Mouse (Mus musculus) left cerebral cortex, adult 11 months (tissue): ENCODE measurements around the gene Slc36a2.

Source experiments
- DNase-seq: peaks from one replicate; pipeline ENCODE4 v3.0.0; 2022; ENCODE audit warnings: low spot score

Slc36a2 gene

DNA sequence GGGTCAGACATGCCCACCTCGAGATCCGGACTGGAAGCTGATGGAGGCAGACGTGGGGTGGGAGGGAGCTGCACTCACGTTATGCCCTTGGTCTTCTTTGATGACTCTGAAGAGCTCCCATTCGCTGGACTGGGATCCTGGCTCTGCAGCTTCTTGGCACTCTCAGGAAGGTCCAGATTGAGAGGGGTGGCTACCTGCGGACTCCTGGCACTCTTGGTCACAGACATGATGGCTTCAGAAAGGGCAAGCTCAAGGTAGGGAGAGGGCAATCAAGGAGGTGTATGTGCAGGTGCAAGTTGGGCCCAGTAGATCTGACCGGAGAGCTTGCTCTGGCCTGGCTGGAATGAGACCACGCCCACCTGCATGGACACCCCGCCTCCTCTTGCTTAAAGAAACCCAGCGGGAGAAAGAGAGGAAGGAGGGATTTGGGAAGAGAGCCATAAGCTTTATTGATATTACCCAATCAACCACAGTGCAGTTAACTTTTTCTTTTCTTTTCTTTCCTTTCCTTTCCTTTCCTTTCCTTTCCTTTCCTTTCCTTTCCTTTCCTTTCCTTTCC, at the start of gene Slc36a2:
Slc36a2 (minus strand) TSS at position 345 of the 559 bp plus-strand sequence.
- DNase-seq = no peak

DNA sequence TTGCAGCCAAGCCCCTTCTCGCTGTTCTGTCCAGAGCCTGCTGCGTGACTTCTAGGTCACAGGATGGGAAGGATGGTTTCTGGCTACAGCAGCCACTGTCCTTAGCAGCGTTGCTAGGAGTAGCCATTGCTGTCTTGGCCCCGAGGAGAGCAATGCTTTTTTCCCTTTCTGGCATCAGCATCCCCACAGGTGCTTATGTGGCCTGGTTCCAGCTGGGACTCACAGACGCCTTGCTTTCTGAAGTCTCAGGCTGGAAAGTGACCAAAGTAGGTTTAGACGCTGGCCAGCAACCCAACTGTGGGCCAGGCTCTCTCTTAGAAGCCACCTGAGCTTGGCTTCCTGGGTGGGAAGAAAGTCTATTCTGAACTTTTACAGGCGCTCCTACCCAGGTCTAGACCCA, 49.4 kb upstream of the Slc36a2 start:
- DNase-seq = no peak

DNA sequence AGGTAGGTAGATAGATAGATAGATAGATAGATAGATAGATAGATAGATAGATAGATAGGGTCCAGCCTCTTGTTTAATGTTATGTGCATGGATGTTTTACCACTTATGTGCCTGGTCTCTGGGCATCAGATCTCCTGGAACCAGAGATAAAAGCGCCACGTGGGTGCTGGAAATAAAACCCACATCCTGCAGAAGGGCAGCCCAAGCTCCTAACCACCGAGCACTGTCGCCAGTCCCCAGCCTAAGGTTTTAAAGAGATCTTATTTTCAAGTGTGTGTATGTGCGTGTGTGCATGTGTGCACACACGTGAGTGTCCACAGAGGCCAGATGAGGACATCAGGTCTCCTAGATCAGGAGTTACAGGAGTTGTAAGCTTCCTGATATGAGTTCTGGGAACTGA, 46.2 kb upstream of the Slc36a2 start:
- DNase-seq = no peak

DNA sequence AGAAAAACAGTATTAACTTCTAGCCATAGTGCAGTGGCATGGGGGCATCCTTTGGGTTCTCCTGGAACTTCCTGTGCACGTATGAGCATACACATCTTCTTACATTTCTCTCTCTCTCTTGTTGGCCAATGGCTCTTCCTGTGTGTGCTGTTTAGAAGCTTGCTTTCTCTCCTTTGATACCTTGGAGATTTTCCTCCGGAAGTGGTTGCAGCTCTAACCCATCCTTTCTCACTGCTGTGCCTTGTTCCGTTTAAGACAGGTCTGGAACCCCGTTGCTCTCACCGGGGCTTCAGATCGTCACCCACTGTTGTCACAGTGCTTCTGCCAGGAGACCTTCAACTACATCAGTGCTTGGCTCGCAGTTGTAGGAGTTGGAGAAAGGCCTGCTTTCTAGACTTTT, 36.4 kb upstream of the Slc36a2 start:
- DNase-seq = no peak

DNA sequence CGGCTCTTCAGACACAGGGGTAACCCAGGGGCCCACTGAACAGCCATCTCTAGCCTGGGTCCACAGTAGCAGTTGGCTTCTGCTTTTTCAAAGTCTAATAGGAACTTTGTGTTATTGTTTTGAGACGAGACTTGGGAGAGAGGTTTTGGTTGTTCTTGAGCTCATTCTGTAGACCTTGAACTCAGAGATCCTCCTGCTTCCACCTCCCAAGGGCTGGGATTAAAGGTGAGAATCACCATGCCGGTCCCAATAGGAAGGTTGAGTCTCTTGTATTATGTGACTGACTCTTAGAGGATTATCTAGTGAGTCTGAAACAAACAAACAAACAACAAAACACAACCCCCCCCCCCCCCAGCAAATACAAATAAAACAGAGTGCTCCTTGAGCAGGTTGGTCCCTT, 33.6 kb upstream of the Slc36a2 start:
- DNase-seq = no peak

DNA sequence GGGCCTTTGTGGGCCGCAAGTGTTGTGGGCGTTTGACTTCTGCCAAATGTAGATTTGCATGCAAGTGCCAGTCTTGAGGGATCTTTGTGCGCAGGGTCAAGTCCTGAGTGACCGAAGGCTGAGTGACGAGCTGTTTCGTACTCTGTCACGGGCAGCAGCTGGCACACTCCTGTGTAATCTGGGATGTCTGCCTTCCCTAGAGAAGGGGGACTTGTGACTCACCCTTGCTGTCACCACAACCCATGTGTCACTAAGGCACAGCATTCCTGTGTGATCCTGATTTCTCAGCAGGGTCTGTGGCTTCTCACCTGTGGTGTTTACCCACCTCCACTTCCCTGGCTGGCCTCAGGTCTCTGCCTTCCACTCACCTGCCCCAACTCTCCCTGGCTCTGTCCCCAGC, 33.0 kb upstream of the Slc36a2 start:
- no peak for DNase-seq

DNA sequence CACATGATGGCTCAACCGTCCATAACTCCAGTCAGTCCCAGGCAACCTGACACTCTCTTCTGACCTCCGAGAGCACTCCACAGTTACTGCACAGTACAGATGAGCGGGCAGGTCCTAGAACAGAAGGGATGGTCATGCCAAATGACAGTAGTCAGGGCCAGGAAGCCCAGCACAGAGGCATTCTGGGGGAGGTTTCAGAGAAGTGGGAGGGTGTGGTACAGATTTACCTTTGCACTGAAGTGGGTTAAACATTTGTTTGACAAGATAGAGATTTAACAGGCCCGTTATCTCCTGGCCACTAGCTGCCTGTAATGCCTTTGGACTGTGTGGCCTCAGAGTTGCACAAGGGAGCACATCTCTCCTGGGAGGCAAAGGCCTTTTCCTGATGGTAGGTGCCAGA, 32.5 kb upstream of the Slc36a2 start:
- no peak for DNase-seq

DNA sequence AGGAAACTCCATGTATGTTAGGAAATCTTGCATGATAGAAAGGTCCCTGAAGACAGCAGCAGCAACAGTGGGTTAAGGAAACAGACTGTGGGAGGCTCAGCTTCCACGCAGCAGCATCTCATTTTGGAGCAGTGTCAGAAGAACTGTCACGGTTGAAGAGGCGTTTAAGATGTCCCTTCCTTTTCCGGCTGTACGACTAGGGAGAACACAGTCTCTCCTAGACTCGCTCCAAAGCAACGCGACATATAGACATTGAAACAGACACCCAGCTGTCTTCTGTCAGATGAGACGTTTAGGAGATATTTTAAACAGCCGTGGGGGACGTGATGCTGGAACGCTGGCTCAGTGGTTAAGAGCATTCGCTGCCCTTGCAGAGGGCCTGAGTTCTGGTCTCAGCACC, 32.0 kb upstream of the Slc36a2 start:
- no peak for DNase-seq

DNA sequence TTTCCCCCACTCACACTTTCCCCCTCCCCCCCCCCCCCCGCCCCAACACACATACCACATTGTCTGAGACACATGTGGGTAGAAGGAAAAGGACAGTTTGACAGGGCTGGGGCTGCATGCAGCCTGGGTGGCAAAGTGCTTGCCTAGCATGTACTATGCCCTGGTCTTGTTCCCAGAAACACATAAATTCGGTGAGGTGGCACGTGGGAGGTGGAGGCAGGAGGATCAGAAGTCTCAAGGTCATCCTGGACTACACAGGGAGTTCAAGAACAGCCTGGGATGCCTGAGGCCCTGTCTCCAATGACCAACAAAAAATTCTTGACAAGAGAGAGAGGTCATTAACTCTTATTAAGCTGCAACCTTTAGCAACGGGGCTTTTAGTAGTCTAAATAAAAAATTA, 31.2 kb upstream of the Slc36a2 start:
- no peak for DNase-seq

DNA sequence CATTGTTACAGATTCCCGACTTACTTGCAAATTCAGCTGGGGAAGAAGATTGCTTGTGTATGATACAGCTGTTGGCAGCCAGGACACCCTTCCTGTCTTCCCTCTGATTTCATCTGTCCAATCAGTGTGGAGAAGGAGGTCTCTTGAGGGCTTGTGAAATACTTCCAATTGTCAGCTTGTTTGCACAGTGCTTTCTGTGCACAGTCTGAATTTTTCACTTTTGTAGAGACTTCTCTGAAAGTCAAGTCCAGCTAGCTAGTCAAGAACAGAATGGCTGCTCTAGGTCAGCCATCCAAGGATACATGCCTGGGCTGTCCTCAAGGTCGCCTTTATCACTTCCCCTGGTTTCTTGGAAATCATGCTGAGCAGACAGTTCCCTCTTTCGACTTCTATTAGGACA, 30.1 kb upstream of the Slc36a2 start:
- no peak for DNase-seq

DNA sequence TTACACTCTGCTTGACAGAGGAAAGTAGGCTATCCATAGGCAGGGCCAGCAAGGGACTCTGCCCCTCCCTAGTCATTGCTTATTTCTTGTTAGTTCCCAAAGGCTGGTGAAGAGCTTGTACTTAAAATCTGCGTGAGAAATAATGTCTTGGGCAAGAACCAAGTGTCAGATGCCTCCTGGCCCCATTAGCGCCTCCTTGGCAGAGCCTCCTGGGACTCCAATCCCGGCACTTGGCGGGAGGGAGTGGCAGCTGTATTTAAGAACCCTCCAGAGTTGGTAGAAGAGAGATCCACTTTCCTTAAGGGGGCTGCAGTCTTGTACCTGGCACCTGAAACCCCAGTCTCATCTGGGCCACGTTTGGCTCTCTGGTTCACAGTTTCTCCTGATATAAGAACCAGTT, 29.3 kb upstream of the Slc36a2 start:
- DNase-seq = no peak

DNA sequence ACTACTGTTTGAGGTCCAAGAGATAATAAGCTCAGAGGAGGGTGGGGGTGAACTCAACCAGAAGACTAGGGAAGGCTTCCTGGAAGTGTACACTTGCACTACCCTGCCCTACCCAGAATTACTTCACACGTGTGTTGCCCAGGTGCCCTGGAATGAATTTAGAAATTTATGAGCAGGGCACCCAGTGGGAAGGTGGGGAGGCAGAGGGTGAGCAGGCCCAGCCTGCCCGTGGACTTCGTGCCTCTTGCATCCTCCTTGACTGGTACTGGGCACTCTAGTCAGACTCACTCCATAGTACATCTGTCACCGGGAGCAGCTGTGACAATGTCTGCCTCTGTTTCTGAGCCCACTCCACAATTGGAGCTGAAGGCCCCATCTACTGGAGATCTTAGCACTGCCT, 28.6 kb upstream of the Slc36a2 start:
- no peak for DNase-seq

DNA sequence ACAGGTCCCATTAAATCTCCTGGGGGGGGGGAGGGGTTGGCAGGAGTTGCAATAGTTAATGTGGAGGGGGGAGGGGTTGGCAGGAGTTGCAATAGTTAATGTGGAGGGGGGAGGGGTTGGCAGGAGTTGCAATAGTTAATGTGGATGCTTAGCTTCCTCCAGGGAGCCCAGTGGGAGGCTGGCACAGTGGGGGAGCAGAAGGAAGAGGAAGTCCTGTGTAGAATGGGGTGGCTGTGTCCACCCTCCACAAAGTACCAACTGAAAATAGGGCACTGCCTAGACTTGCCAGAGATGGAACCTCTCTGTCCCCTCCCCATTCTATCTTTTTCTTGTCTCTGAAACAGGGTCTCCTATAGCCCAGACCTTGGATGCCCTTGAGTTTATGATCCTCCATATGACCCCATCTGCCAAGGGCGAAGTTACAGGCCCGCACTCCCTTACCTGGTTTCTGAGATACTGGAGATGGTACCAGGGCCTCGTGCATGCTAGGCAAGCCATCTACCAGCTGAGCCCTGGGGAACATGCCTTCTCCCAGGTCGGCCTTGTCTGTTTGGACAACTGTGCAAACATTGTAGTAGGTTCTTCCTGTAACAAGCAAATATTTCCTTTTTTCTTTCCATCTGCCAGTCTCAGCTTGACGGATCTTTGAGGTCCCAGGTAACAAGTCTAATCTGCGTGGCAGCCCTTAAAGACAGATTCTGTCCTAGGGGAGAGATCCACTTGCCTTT, 24.9 kb upstream of the Slc36a2 start:
- DNase-seq = no peak

DNA sequence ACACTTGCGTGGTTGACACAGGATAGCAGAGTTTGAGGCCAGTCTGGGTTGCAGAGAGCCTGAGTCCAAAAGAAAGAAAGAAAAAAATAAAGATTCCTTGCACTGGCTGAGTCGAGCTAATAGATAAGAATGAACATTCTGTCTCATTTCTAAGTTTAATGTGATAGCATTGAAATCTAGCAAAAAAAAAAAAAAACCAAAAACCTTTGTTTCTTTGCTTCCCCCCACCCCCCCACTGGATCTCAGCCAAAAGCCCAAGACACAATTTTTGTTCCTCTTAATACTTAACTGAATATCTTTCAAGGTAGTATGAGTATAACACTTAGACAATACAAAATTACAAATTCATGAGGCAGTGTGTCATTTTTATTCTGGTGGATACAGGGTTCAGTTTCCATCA, 24.2 kb upstream of the Slc36a2 start:
- no peak for DNase-seq

DNA sequence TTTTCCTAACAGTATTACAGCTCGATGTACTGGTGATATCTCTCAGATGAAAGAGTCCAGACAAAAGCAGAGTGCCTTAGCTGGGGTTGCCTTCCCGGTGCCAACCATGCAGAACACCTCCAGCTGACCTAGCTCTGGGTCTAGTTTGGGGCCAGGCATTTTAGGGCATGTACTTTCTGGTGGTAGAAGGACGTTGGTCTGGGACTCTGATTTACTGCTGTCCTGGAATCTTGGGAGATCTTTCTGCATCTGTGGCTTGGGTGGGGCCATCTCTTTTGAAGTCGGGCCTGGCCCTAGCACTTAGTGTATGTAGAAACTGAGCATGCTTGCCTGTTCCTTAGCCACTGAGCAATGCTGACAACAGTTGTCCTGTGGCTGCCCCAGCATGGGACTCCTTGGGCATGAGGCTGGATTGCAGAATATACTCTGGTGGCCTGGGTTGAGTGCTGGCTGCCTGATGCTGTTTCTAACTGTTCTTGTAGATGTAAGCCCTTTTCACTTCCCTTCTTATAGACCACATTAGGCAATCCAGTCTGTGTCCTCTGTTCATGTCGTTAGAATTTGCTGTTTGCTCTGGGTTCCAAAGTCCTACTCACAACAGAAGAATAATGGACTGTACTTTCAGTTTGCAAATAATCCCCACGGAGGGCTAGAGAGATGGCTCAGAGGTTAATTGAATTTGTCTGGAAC, 23.3 kb upstream of the Slc36a2 start:
- no peak for DNase-seq

DNA sequence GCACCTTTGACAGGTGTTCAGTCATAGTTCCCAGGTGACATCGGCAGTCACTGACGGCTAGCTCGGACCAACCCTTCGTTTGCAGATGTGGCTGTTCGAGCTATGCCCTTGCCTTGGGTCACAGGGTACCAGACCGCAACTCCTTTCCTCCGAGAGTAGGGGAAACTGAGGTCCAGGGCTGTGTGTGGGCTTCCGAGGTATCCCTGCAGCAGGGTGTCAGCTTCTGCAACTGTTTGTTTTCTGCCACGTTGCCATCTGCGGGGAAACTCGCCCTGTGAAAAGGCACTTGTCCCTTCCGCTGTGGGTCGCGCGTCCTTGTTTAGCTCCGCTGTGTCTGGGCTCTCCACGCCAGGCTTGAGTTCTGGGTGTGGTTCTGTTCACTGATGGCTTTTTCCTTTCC, 19.7 kb upstream of the Slc36a2 start:
- DNase-seq = no peak

DNA sequence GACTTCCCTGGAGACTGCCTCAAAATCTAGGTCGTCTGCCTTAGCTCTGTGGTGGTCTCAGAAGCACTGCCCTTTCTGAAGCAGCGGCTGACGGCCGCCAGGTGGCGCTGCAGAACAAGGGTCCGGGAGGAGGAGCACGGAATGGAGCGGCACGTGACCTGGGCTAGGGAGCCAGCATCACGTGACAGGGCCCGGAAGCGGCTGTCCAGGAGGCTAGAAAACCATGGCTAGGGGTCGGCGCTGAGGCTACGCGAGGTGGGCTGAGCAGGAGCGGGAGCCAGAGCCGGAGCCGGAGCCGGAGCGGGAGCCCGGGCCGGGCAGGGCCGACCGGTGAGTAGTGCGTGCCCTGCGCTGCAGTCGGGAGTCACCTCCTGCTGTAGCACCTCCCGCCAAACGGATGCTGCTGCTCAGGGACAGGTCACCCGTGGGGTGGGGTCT, 19.3 kb upstream of the Slc36a2 start, which contains the start of gene Slc36a1:
Slc36a1 (plus strand) TSS at position 192 of the 438 bp plus-strand sequence.
- peak; percentile 90 for DNase-seq

DNA sequence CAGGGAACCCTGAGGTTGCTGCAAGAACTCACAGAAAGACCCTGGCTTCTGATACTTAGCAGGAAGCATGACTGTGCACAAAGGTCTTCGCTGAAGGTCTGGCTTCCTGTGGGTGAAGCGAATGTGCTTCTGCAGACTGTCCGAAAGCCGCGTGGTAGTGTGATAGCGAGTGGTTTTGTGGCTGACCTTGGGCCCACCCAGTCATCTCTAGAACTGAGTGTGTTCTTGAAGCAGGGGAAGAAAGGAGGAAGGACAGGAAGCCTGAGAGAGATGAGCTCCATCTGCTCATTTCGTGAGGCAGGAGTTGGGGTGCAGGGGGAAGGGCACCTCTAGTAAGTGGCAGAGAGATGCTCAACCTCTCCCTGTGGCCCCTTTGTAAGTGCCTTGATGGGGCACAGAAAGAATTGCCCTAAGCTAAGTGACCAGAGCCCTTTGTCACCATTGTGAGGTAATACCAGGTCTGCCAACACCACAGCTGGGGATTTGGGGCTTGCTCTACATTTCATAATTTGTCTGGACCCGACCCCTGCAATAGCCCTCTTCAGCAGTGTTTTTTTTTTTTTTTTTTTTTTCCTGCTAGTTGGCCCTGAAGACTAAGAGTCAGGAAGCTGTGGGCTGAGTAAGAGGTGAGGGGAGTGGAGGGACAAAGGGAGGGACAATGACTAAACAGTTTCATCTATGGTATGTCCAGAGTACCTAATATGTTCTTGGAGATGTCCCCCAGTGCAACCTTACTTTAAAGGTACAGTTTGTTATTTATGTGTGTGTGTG, 13.0 kb upstream of the Slc36a2 start:
- no peak for DNase-seq

DNA sequence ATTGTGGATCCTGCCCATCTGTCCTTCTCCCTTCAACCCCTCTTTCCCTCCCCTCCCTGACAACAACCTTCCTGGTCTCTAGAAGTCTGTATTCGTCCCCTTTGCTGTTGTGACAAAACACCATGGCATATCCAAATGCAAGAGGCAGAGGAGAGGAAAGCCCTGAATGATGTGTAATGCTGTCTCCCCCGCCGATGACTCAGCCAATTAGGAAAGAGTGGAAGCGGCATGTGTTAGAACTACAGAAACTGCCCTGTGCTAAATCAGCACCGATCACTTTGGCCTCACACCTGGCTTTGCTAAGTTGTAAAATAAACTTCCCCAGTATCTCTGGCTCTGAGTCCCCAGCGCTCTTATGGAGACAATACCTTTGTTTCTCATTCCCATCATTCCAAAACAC, 12.2 kb upstream of the Slc36a2 start:
- DNase-seq = no peak

DNA sequence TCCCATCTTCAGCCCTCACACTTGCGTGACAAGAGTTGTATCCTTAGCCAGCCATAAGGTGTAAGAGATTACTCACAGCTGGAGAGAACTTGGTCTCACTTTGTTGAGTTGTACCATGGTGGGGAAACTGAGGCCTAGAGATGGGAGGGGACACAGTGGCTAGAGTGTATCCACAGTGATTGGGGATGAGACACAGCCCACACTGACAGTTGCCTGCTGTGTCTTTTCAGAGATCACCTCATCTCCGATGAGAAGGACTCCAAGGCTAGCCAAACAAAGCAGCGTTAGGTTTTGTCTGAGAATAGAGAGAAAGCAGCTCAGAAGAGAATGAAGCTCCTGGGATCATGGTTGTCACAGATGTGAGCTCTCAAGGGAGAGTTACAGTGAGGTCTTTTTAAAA, 5.3 kb upstream of the Slc36a2 start:
- no peak for DNase-seq

DNA sequence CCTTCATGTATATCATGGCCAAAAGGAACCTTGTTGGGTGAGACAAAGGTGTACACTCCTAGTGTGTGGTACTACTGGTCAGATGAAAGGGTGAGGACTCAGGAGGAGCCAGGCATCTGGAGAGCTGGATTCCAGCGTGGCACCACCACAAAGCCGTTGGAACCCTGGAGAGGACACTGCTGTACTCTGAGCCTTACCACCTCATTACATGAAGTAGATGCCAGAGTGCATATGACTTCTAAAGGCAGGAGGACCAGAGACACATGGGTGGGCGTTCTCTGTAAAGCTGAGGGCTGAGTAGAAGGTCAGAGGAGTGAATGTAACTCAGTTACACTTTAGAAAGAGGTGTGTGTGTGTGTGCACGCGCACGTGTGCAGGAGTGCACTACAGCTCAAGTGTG, 2.9 kb upstream of the Slc36a2 start:
- no peak for DNase-seq

DNA sequence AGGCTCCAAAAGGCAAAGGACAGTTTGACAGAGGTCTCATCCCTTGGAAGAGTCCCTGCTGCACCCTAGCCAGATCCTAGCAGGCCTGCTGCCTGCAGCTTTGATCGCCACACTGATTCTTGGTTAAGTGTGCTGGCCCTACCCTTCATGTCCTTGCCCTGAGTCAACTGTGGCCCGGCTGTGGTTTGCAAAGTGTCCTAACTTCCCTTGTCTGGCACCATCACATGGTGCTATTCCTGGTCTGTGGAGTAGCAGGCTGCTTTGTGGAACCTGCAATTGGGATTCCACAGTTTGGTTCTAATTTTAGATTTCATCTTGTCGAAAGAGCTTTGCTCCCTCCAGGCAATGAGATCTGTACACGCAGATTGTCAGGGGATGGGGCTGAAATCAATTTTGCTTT, 2.4 kb upstream of the Slc36a2 start:
- DNase-seq = no peak

DNA sequence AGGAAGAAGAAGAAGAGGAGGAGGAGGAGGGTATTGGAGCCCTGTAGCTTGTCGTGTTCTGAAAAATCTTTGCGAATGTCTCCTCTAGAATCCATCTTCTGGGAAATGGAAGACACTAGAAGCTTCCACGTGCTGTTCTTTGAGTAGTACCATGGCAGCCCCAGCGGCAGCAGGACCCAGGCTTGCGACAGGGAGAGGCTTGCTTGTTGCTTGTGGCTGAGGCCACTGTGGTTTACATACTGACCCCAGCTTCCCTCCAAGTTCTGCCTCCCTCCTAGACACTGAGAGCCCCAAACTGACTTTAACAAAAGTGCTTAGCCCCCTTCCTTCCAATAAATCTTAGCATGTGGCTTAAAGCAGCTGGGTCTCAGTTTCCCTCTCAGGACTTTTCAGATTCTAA, 631 bp downstream of the Slc36a2 start:
- no peak for DNase-seq
